Mouse (Mus musculus): ENCODE data around the gene Gm11634.
"Not testable (repeated sequence)": the region's sequence is repeated elsewhere in the genome, so short reads cannot be mapped to it uniquely, and the experiment has no call there.

Gene Gm11634

GRCm38 (mm10) chr11:101599156-101599555, at the start of gene Gm11634:
Gene Gm11634, minus strand, starts transcription at chr11:101599256.
- DNase-seq (ENCODE audit: low read depth, low spot score): no peak

- not testable (repeated sequence) for DNase-seq (ENCODE audit: low read depth, low spot score)
Observed at GRCm38 (mm10) chr11:101647093-101647492, 48.0 kb upstream of the Gm11634 start.

GRCm38 (mm10) chr11:101646283-101646794, 47.3 kb upstream of the Gm11634 start:
- DNase-seq (ENCODE audit: low read depth, low spot score): not testable (repeated sequence)

- DNase-seq (ENCODE audit: low read depth, low spot score): peak; percentile 77
Observed at GRCm38 (mm10) chr11:101645411-101646282, 46.6 kb upstream of the Gm11634 start.

- not testable (repeated sequence) for DNase-seq (ENCODE audit: low read depth, low spot score)
Observed at GRCm38 (mm10) chr11:101645043-101645410, 46.0 kb upstream of the Gm11634 start.

GRCm38 (mm10) chr11:101644591-101644990, 45.5 kb upstream of the Gm11634 start:
- no peak for DNase-seq (ENCODE audit: low read depth, low spot score)

- no peak for DNase-seq (ENCODE audit: low read depth, low spot score)
Observed at GRCm38 (mm10) chr11:101642931-101643330, 43.9 kb upstream of the Gm11634 start.

- peak; percentile 75 for DNase-seq (ENCODE audit: low read depth, low spot score)
Observed at GRCm38 (mm10) chr11:101641710-101642642, 42.9 kb upstream of the Gm11634 start.

GRCm38 (mm10) chr11:101640857-101641709, 42.0 kb upstream of the Gm11634 start:
- DNase-seq (ENCODE audit: low read depth, low spot score): peak; percentile 50

GRCm38 (mm10) chr11:101639761-101640160, 40.7 kb upstream of the Gm11634 start:
- DNase-seq (ENCODE audit: low read depth, low spot score): no peak

- no peak for DNase-seq (ENCODE audit: low read depth, low spot score)
Observed at GRCm38 (mm10) chr11:101635660-101636059, 36.6 kb upstream of the Gm11634 start.

GRCm38 (mm10) chr11:101628733-101629417, 29.8 kb upstream of the Gm11634 start:
- not testable (repeated sequence) for DNase-seq (ENCODE audit: low read depth, low spot score)

- peak; percentile 88 for DNase-seq (ENCODE audit: low read depth, low spot score)
Observed at GRCm38 (mm10) chr11:101627857-101628559, 29.0 kb upstream of the Gm11634 start.

- DNase-seq (ENCODE audit: low read depth, low spot score): peak; percentile 83
Observed at GRCm38 (mm10) chr11:101626995-101627856, 28.2 kb upstream of the Gm11634 start, which contains the start of gene Rdm1. Gene Rdm1, plus strand, starts transcription at chr11:101627195.

- no peak for DNase-seq (ENCODE audit: low read depth, low spot score)
Observed at GRCm38 (mm10) chr11:101626649-101626994, 27.6 kb upstream of the Gm11634 start.

GRCm38 (mm10) chr11:101620022-101620655, 21.1 kb upstream of the Gm11634 start:
- not testable (repeated sequence) for DNase-seq (ENCODE audit: low read depth, low spot score)

GRCm38 (mm10) chr11:101618596-101618995, 19.5 kb upstream of the Gm11634 start:
- DNase-seq (ENCODE audit: low read depth, low spot score): no peak

- no peak for DNase-seq (ENCODE audit: low read depth, low spot score)
Observed at GRCm38 (mm10) chr11:101617849-101618248, 18.8 kb upstream of the Gm11634 start.

Measured in telencephalon, adult 2 months (tissue).